Mouse (Mus musculus): ENCODE measurements around the gene Pip4k2b.

- TF ChIP-seq CTCF (IDR thresholded peaks at IDR 0.05; ENCODE audit: borderline replicate concordance, extremely low read depth, insufficient read depth, insufficient read length), result no peak
- TF ChIP-seq POLR2A (IDR thresholded peaks at IDR 0.05; ENCODE audit: borderline replicate concordance, extremely low read depth, insufficient read depth, insufficient read length, poor library complexity, severe bottlenecking), result no peak
Observed at GRCm38 (mm10) chr11:97711200-97711900, 33.2 kb downstream of the Pip4k2b start.
